Mouse (Mus musculus) kidney, adult 11 months (tissue): ENCODE results near the gene Rxrg.
A peak's percentile ranks its signal among the peaks of the same experiment; 100 is the strongest.

Source experiments
- DNase-seq: peaks from one replicate; pipeline ENCODE4 v3.0.0; 2022

Rxrg gene

GRCm38 (mm10) chr1:167598255-167599081, at the start of gene Rxrg:
TSS of gene Rxrg (plus strand) at chr1:167598384.
- DNase-seq, result peak; percentile 30

- DNase-seq, result no peak
Observed at GRCm38 (mm10) chr1:167549324-167549723, 48.9 kb upstream of the Rxrg start.

GRCm38 (mm10) chr1:167551601-167552000, 46.6 kb upstream of the Rxrg start:
- DNase-seq, result no peak

- no peak for DNase-seq
Observed at GRCm38 (mm10) chr1:167553959-167554526, 44.1 kb upstream of the Rxrg start.

- no peak for DNase-seq
Observed at GRCm38 (mm10) chr1:167566571-167566970, 31.6 kb upstream of the Rxrg start.

- DNase-seq, result no peak
Observed at GRCm38 (mm10) chr1:167579131-167579530, 19.1 kb upstream of the Rxrg start.

- no peak for DNase-seq
Observed at GRCm38 (mm10) chr1:167583195-167583594, 15.0 kb upstream of the Rxrg start.

- DNase-seq, result no peak
Observed at GRCm38 (mm10) chr1:167583888-167584287, 14.3 kb upstream of the Rxrg start.

GRCm38 (mm10) chr1:167588747-167589558, 9.2 kb upstream of the Rxrg start:
- no peak for DNase-seq

GRCm38 (mm10) chr1:167592175-167592574, 6.0 kb upstream of the Rxrg start:
- no peak for DNase-seq

GRCm38 (mm10) chr1:167599211-167599735, 1.1 kb downstream of the Rxrg start:
- no peak for DNase-seq

GRCm38 (mm10) chr1:167608201-167608741, 10.1 kb downstream of the Rxrg start:
- DNase-seq, result no peak

- DNase-seq, result no peak
Observed at GRCm38 (mm10) chr1:167617131-167617530, 18.9 kb downstream of the Rxrg start.

- DNase-seq, result peak; percentile 80
Observed at GRCm38 (mm10) chr1:167617995-167618489, 19.9 kb downstream of the Rxrg start.

GRCm38 (mm10) chr1:167620206-167620795, 22.1 kb downstream of the Rxrg start:
- DNase-seq, result no peak

- DNase-seq, result no peak
Observed at GRCm38 (mm10) chr1:167625098-167625497, 26.9 kb downstream of the Rxrg start.

- DNase-seq, result no peak
Observed at GRCm38 (mm10) chr1:167631765-167632164, 33.6 kb downstream of the Rxrg start.

GRCm38 (mm10) chr1:167635702-167636101, 37.5 kb downstream of the Rxrg start:
- no peak for DNase-seq

GRCm38 (mm10) chr1:167636948-167637347, 38.8 kb downstream of the Rxrg start:
- peak; percentile 62 for DNase-seq

GRCm38 (mm10) chr1:167638053-167638452, 39.9 kb downstream of the Rxrg start:
- no peak for DNase-seq

- no peak for DNase-seq
Observed at GRCm38 (mm10) chr1:167638901-167639300, 40.7 kb downstream of the Rxrg start.

GRCm38 (mm10) chr1:167644866-167645537, 46.8 kb downstream of the Rxrg start:
- DNase-seq, result peak; percentile 61
